Mouse (Mus musculus) neutrophil, adult 65 days (primary cell): ENCODE measurements around the gene Rrm2. TPM values are rescaled to one million over a fixed set of nuclear protein-coding genes. Genes with fewer than 3 reads are reported as not detected.

ENCODE experiments used
- total RNA-seq: library from RNA; stranded (reverse); gene quantifications from 2 replicates; pipeline ENCODE4 v1.2.4, GENCODE M21; 2023

The Rrm2 gene
- 84.3 and 101 TPM in 2 replicates for total RNA-seq

DNA sequence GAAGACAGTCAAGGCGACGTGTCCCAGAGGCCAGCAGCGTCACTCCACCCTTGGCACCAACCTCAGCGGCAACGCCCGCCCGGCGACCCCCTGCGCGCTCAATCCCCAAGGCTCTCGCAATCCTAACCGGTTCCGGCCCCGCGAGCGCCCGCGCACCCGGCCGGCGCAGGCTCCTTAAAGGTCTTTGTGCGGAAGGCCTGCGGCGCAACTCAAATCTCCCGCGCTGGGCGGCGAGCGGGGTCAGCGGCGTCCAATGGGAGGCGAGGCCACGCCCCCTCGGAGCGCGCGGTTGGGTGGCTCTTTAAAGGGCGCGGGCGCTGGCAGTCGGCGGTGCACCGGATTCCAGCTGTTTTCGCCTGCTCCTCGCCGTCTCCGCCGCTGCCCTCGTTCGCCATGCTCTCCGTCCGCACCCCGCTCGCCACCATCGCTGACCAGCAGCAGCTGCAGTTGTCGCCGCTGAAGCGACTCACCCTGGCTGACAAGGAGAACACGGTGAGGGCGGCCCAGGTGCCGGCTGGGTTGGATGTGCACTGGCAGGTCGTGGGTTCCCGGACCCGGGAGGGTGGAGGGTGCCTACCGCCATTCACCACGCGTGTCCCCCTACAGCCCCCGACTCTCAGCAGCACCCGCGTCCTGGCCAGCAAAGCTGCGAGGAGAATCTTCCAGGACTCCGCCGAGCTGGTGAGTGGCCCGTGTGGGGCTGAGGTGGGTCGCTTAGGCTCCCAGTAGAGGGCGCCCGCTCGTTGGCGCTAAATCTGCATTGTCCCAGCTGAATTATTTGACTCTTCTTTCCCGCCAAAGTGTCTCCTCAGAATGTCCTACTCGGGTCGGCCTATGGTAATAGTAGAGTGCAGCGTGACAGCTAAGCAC, at the start of gene Rrm2:
Gene Rrm2, plus strand, starts transcription at position 288 of the 870 bp plus-strand sequence.

DNA sequence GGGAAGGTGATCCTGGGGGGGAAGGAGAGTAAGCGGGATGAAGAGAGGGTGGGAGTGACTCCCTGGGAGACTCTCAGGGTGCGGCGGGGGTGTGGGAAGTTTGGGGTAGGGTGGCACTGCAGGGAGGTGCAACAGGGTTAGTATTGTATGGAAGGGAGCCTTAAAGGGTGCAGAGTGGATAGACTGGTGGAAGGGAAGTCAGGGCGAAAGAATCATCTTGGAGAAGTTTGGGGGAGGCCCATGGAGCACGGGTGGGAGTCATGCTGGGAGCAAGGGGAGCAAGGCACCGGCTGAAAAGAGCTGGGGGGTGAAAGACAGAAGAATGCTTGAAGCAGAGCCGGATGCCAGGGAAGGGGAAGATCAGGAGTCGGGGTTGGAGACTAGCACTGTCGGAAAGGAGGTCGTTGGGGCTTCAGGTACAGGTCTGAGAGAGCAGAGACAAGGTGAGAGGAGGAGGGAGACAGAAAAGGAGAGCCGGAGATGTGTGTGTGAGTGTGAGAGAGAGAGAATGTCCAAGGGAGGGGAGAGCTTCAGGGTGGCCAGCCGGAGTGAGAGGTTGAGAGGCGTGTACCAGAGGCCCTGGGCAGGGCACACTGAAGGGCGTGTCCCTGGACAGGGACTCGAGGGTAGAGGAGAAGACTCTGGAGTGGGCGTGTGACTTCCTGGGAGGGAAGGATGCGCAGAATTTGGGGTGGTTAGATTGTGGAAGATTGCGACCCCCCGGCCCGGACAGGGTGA, 26.6 kb upstream of the Rrm2 start, which contains the start of gene Cys1:
Gene Cys1, minus strand, starts transcription at position 528 of the 738 bp plus-strand sequence.

Other genes with a start within 250 kb of the Rrm2 start
- gene Taf1b, start 209.9 kb upstream of the Rrm2 start, total RNA-seq: 20.8 and 24.9 TPM in 2 replicates
- gene Grhl1, start 136.0 kb upstream of the Rrm2 start, total RNA-seq: 4.6 and 8.6 TPM in 2 replicates
- 47.6 and 49.6 TPM in 2 replicates for gene Klf11, start 57.0 kb upstream of the Rrm2 start, total RNA-seq
- gene Cys1, start 26.4 kb upstream of the Rrm2 start, total RNA-seq: not detected in 2 replicates
- 0.43 TPM in 1 of 2 replicates, not detected in the other for gene Mboat2, start 122.6 kb downstream of the Rrm2 start, total RNA-seq